Mouse (Mus musculus): Measurements from ENCODE around the gene Zfp273.
"Not testable (repeated sequence)": the region's sequence is repeated elsewhere in the genome, so short reads cannot be mapped to it uniquely, and the experiment has no call there.

Zfp273 gene

DNA sequence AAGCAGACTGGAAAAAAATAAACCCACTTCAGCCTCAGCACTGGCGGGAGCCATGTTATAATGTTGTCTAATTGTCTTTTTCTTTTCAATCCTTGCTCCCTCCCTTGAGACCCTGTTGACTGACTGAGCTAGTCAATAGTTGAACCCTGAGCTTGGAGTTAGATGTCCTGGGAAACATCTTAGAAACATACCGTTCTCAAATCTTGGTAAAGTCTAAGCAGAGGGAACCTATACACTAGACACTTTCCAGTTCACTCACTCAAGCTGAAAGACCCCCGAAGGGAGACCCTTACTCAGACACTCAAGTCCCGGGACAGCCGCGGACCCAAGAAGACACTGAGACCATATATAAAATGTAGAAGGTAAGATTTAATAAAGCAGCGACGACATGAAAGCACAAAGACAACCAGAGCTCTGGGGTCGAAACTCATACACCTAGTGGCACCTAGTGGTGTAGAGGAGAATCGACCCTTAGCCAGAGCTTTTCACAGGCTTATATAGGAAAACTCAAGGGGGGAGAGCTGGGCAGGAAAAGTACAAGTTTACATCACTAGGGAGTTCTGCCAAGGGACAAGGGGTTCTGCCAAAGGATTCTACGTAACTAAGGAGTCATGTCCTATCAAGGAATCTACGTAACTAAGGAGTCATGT lies 62.6 kb downstream of the Zfp273 start:
- DNase-seq: not testable (repeated sequence)
